Mouse (Mus musculus): ENCODE measurements around the gene Slc30a4. TPM values are rescaled to one million over a fixed set of nuclear protein-coding genes. Genes with fewer than 3 reads are reported as not detected.

The Slc30a4 gene
- polyA plus RNA-seq, 1 experiment: not detected

DNA sequence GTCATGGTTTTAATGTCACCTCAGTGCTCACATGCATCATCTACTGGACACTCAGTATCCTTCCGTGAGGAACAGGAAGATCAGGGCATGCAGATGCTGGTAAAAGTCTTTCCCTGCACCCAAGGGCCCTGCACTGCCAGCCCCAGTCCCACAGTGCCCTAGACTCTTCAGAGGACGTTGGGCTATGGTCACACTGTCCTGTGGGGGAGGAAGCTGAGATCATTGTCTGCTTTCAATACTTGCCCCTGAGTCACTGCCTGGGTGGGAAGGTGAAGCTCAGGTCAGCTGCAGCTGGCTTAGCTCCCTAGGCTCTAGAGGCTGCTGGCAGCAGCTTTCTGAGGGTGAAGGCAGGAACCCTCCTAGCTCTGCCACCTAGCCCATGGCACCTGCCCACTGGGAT, 46.4 kb downstream of the Slc30a4 start:
- TF ChIP-seq GATA1 (IDR thresholded peaks at IDR 0.05; ENCODE audit: low read length): no peak

DNA sequence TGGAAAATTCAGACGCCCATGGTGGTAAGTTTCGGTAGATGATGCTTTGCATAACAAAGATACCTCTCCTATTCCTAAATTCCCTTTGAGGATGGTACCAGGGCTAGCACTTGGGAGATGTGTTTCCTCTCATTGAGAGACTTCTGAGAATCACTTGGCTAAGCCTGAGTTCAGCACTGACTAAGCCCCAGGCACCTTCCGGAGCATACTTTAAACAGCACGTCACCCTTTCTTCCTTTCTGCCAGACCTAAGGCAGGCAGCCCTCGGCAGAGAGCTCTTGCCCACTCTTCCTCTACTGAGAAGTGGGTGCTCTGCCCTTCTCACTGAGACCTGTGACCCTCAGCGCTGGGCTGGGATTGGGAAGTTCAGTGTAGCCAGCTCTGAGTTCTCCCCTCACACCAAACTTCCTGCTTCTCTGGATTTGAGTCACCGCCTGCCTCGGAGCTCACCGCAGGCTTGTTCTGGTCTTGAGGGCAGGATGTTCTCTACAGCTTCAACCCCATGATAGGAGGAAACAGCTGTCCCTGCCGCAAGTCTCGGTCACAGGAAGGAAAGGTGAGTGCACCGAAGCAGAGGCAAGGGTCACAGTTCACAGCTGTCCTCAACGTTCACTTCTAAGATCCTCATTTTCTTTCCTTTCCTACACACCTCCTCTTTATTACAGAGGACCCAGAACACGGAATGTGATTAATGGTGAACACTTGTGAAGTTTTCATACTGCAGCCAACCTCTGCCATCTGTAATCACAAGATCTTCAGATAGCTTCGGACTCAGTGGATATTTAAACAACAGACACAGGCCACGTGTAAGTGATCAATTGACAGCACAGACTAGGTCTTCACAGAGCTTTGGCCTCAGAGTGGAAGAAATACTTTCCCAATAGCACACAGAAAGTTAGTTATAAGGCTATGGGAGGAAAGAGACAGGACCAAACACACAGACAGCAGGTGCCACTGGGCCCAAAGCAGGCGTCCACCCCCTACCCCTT, 50.1 kb downstream of the Slc30a4 start:
- no peak for TF ChIP-seq GATA1 (IDR thresholded peaks at IDR 0.05; ENCODE audit: low read length)

DNA sequence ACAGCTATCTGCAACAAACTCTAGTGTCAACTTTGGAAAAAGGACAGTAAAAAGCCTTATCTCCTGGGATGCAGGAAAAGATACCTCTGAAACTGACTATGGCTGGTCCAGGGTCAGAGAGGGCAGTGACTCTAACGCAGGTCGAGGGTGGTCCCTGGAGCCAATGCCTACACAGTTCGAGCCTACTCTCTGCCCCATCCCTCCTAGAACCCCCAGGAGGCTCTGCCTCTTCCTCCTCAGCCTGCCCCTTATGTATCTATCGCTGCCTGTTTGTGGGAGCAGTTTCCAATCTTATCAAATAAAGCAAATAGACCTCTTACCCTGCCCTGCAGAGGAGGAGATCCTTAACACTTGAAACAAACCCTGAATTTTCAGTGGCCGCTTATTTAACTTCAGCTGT, 63.8 kb downstream of the Slc30a4 start:
- TF ChIP-seq GATA1 (IDR thresholded peaks at IDR 0.05; ENCODE audit: low read length): no peak

DNA sequence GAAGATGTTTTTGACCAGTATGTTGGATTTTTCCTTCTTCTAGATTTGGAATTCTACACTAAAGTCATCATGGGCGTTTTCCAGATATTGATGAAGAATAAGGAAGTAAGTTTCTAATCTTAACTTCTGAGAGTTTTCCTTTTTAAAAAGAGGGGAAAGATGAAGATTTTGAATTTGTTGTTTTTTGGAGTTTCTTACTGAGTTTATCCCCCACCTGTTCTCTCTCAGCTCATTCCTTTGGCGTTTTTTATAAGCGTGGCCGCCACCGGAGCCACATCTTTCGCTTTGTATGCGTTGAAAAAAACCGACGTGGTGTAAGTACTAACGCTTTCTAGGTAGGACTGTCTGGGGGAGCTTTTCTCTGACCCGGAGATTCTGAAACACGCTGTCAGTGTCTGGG, 64.4 kb downstream of the Slc30a4 start:
- no peak for TF ChIP-seq GATA1 (IDR thresholded peaks at IDR 0.05; ENCODE audit: low read length)

DNA sequence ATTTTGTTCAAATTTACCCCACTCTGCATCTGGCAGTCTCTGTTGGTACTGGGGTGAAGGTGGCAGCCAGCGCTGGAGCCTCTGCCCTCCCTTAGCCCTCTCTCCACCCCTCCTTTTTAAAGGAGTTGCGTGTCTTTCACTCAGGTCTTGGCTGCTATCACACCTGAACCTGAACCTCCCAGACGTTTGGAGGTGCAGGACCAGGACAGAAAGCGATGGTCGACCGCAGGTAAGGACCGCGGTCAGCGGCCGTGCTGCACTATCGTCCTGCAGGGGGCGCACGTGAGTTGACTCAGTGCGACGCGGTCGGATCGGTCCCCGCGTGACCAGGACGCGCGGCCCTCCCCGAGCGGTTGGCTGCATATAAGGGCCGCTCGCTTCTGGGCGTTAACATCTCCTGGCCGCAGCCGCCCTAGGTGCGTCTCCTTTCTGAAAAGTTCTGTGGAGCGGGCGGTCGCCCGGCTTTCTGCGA, 64.9 kb downstream of the Slc30a4 start:
- no peak for TF ChIP-seq GATA1 (IDR thresholded peaks at IDR 0.05; ENCODE audit: low read length)

DNA sequence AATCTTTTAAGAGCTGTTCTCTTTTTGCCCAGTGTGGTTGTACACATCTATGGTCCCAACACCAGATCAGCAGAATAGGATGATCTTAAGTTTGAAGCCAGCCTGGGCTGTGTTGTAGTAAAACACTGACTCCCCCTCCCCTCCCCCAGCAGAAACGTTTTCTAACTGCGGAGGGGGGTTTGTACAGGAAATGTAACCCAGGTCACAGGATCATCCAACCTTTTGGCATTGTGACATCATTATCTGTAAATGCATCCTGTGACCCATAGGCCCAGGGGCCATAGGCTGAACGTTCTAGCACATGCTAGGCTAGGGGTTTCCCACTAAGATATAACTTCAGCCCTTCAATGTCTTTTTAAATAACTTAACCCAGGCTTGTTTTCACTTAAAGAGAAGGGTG, 65.8 kb downstream of the Slc30a4 start, which contains the start of gene AA467197:
Gene AA467197 (plus strand): TSS at position 301 of the 400 bp plus-strand sequence.
- TF ChIP-seq GATA1 (IDR thresholded peaks at IDR 0.05; ENCODE audit: low read length): no peak

Other genes with a start within 250 kb of the Slc30a4 start
- not detected in 2 replicates for gene Gm14085, start 217.7 kb downstream of the Slc30a4 start, polyA plus RNA-seq (2012)
- gene Gatm, start 91.4 kb downstream of the Slc30a4 start, polyA plus RNA-seq (2012): not detected in 2 replicates
- gene AA467197, start 65.7 kb downstream of the Slc30a4 start, polyA plus RNA-seq (2012): not detected in 2 replicates
- gene Bloc1s6, start 35.8 kb upstream of the Slc30a4 start, polyA plus RNA-seq (2012): 14.1 and 21.6 TPM in 2 replicates
- 0.43 and 0.50 TPM in 2 replicates for gene Sqor, start 62.6 kb upstream of the Slc30a4 start, polyA plus RNA-seq (2012)

All from G1E-ER4 (cell line).